Mouse (Mus musculus) WW6 (cell line): ENCODE measurements around the gene Zfp729a.
"Not testable (repeated sequence)": the region's sequence is repeated elsewhere in the genome, so short reads cannot be mapped to it uniquely, and the experiment has no call there.

Experiments used
- DNase-seq: peaks from one replicate; pipeline ENCODE4 v3.0.0-alpha.2; 2013; ENCODE audit warnings: low read depth, low spot score

Zfp729a gene

GRCm38 (mm10) chr13:67637294-67638007 lies at the start of gene Zfp729a, which contains the start of gene Gm49345:
Gene Zfp729a (minus strand): TSS chr13:67637791.
Gene Gm49345 (minus strand): TSS chr13:67637769.
- DNase-seq, result peak; percentile 54

- no peak for DNase-seq
Observed at GRCm38 (mm10) chr13:67686971-67687370, 49.4 kb upstream of the Zfp729a start, which contains the start of gene Zfp738. Gene Zfp738 (minus strand): TSS chr13:67687071.

- DNase-seq, result not testable (repeated sequence)
Observed at GRCm38 (mm10) chr13:67683841-67684240, 46.2 kb upstream of the Zfp729a start.

- DNase-seq, result peak; percentile 54
Observed at GRCm38 (mm10) chr13:67682959-67683735, 45.6 kb upstream of the Zfp729a start.

- DNase-seq, result no peak
Observed at GRCm38 (mm10) chr13:67674902-67675301, 37.3 kb upstream of the Zfp729a start.

- DNase-seq, result peak; percentile 3
Observed at GRCm38 (mm10) chr13:67652496-67652895, 14.9 kb upstream of the Zfp729a start.

GRCm38 (mm10) chr13:67610108-67610507 lies 27.5 kb downstream of the Zfp729a start:
- DNase-seq, result no peak

GRCm38 (mm10) chr13:67609066-67609876 lies 28.3 kb downstream of the Zfp729a start, which contains the start of gene Zfp729b:
Gene Zfp729b (minus strand): TSS chr13:67609707.
- DNase-seq, result peak; percentile 79

GRCm38 (mm10) chr13:67572591-67573189 lies 64.9 kb downstream of the Zfp729a start:
- DNase-seq, result peak; percentile 22
